Mouse (Mus musculus) G1E (cell line): ENCODE measurements at regions not wholly inside any gene's neighbourhood (a gene's known extent, or its start where the extent isn't known, plus 50 kb on each side); places are given as distances from the start of the nearest gene placed in this dataset.

Experiments
- CTCF ChIP-seq: IDR thresholded peaks from 2 replicates; pipeline ENCODE4 v1.5.1; 2012; ENCODE audit warnings: low read depth, low read length, inconsistent platforms, mixed read lengths
- TAL1 ChIP-seq: conservative IDR thresholded peaks from 2 replicates; pipeline ENCODE4 v1.6.1; 2012; ENCODE audit warnings: low read depth, low read length, inconsistent platforms, mixed read lengths

GRCm38 (mm10) chr13:102036819-102037624 is 269.0 kb upstream of the Pik3r1 start:
- TF ChIP-seq TAL1 (no peak), CTCF (no peak)
